Mouse (Mus musculus): ENCODE results near the gene Ddx54.
A peak's percentile ranks its signal among the peaks of the same experiment; 100 is the strongest.

DNA sequence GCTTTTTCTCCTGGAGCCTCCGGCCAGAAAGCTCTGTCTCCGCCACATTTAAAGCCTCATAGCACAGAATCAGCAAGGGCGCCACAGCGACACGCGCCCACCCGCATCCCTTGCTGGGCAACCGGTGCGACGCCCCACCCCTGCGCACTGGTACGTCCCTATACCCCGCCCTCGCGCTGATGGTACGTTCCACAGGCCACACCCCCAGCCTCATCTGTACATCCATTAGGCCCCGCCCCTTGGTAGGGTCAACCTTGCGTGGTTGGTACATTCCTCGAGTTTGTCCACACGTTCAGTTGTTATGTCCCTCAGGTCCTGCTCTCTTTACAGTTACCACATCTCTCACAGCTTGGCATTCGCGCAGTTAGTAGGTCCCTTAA is at the start of gene Ddx54, which contains the start of gene Rita1:
- TF ChIP-seq POLR2A (IDR thresholded peaks at IDR 0.05; ENCODE audit: control insufficient read depth, low read depth, low read length) (peak; percentile 65; the same call in 1 of the 2 replicates), CTCF (IDR thresholded peaks at IDR 0.05; ENCODE audit: control insufficient read depth, insufficient read depth, insufficient replicate concordance, low read depth, low read length) (no peak)

All from testis, adult 2 months (tissue).